Mouse (Mus musculus): Measurements from ENCODE around the gene Emd. TPM values are rescaled to one million over a fixed set of nuclear protein-coding genes. Genes with fewer than 3 reads are reported as not detected.
A peak's percentile ranks its signal among the peaks of the same experiment; 100 is the strongest.
"Not testable (repeated sequence)": the region's sequence is repeated elsewhere in the genome, so short reads cannot be mapped to it uniquely, and the experiment has no call there.

Emd gene
- 25.9 and 27.8 TPM in 2 replicates for polyA plus RNA-seq (2016; fragmentation: Nextera tagmentation; extraction: Ambion mirVana)

GRCm38 (mm10) chrX:74254153-74254887, at the start of gene Emd:
Gene Emd, plus strand, starts transcription at chrX:74254687.
- Histone ChIP-seq H3K4me3 (peak within 1 kb of the TSS; percentile 73), H3K36me3 (replicated peaks) (peaks cover 29% of the 10 kb centered on the region), H3K27me3 (replicated peaks; ENCODE audit: low read depth, poor library complexity, severe bottlenecking) (no peaks in the 10 kb centered on the region), H3K27ac (replicated peaks) (peak within 1 kb of the TSS; percentile 91), H3K4me1 (peaks cover 11% of the 10 kb centered on the region; the same call in 1 of the 2 replicates), H3K9me3 (peaks cover 2% of the 10 kb centered on the region; the same call in 1 of the 2 replicates)
- 20% methylated on average over 39 of the region's 39 CpGs for WGBS
- DNase-seq (ENCODE audit: low spot score): peak; percentile 92

- Histone ChIP-seq H3K4me1 (no peaks in the 10 kb centered on the region), H3K27me3 (replicated peaks; ENCODE audit: low read depth, poor library complexity, severe bottlenecking) (no peaks in the 10 kb centered on the region), H3K36me3 (replicated peaks) (peaks cover 18% of the 10 kb centered on the region), H3K4me3 (no peak overlapping the region), H3K27ac (replicated peaks) (no peak overlapping the region), H3K9me3 (no peaks in the 10 kb centered on the region)
- DNase-seq (ENCODE audit: low spot score): no peak
- 95% methylated on average over 4 of the region's 4 CpGs for WGBS
Measured at GRCm38 (mm10) chrX:74218496-74218895, 36.0 kb upstream of the Emd start.

GRCm38 (mm10) chrX:74219449-74219848, 35.0 kb upstream of the Emd start:
- WGBS: 64% methylated on average over 13 of the region's 13 CpGs
- peaks cover 28% of the 10 kb centered on the region for H3K36me3 ChIP-seq (replicated peaks)
- no peaks in the 10 kb centered on the region for H3K4me1 ChIP-seq
- H3K9me3 ChIP-seq: no peaks in the 10 kb centered on the region
- H3K27ac ChIP-seq (replicated peaks): no peak overlapping the region
- H3K4me3 ChIP-seq: no peak overlapping the region
- no peak for DNase-seq (ENCODE audit: low spot score)
- no peaks in the 10 kb centered on the region for H3K27me3 ChIP-seq (replicated peaks; ENCODE audit: low read depth, poor library complexity, severe bottlenecking)

GRCm38 (mm10) chrX:74220099-74220498, 34.4 kb upstream of the Emd start:
- not testable (repeated sequence) for H3K27me3 ChIP-seq (replicated peaks; ENCODE audit: low read depth, poor library complexity, severe bottlenecking); H3K4me3 ChIP-seq; H3K4me1 ChIP-seq; H3K27ac ChIP-seq (replicated peaks); DNase-seq (ENCODE audit: low spot score); H3K9me3 ChIP-seq
- peaks cover 34% of the 10 kb centered on the region for H3K36me3 ChIP-seq (replicated peaks)
- 52% methylated on average over 1 of the region's 1 CpGs for WGBS

- no peak overlapping the region for H3K4me3 ChIP-seq
- 65% methylated on average over 1 of the region's 1 CpGs for whole genome bisulfite sequencing
- no peaks in the 10 kb centered on the region for H3K27me3 ChIP-seq (replicated peaks; ENCODE audit: low read depth, poor library complexity, severe bottlenecking)
- no peaks in the 10 kb centered on the region for H3K4me1 ChIP-seq
- peaks cover 100% of the 10 kb centered on the region for H3K36me3 ChIP-seq (replicated peaks)
- DNase-seq (ENCODE audit: low spot score): no peak
- no peak overlapping the region for H3K27ac ChIP-seq (replicated peaks)
- H3K9me3 ChIP-seq: no peaks in the 10 kb centered on the region
Measured at GRCm38 (mm10) chrX:74230038-74230437, 24.4 kb upstream of the Emd start.

- peaks cover 99% of the 10 kb centered on the region for H3K36me3 ChIP-seq (replicated peaks)
- H3K27me3 ChIP-seq (replicated peaks; ENCODE audit: low read depth, poor library complexity, severe bottlenecking): no peaks in the 10 kb centered on the region
- 96% methylated on average over 5 of the region's 5 CpGs for WGBS
- DNase-seq (ENCODE audit: low spot score): no peak
- H3K4me1 ChIP-seq: no peaks in the 10 kb centered on the region
- H3K4me3 ChIP-seq: no peak overlapping the region
- H3K9me3 ChIP-seq: no peaks in the 10 kb centered on the region
- H3K27ac ChIP-seq (replicated peaks): no peak overlapping the region
Measured at GRCm38 (mm10) chrX:74233196-74233595, 21.3 kb upstream of the Emd start.

GRCm38 (mm10) chrX:74240332-74240731, 14.2 kb upstream of the Emd start:
- no peaks in the 10 kb centered on the region for H3K9me3 ChIP-seq
- no peaks in the 10 kb centered on the region for H3K27me3 ChIP-seq (replicated peaks; ENCODE audit: low read depth, poor library complexity, severe bottlenecking)
- H3K27ac ChIP-seq (replicated peaks): no peak overlapping the region
- H3K4me3 ChIP-seq: no peak overlapping the region
- DNase-seq (ENCODE audit: low spot score): no peak
- H3K4me1 ChIP-seq: peaks cover 8% of the 10 kb centered on the region; the same call in 1 of the 2 replicates
- WGBS: 94% methylated on average over 4 of the region's 4 CpGs
- peaks cover 87% of the 10 kb centered on the region for H3K36me3 ChIP-seq (replicated peaks)

- 97% methylated on average over 2 of the region's 2 CpGs for WGBS
- DNase-seq (ENCODE audit: low spot score): no peak
- Histone ChIP-seq H3K36me3 (replicated peaks) (peaks cover 57% of the 10 kb centered on the region), H3K4me1 (peaks cover 8% of the 10 kb centered on the region; the same call in 1 of the 2 replicates), H3K9me3 (no peaks in the 10 kb centered on the region), H3K27ac (replicated peaks) (0 out of 2 replicates have a peak overlapping the region, but pooled peaks have one; percentile 93), H3K4me3 (peak overlapping the region; percentile 70), H3K27me3 (replicated peaks; ENCODE audit: low read depth, poor library complexity, severe bottlenecking) (no peaks in the 10 kb centered on the region)
Measured at GRCm38 (mm10) chrX:74243396-74243795, 11.1 kb upstream of the Emd start.

- Histone ChIP-seq H3K9me3 (no peaks in the 10 kb centered on the region), H3K27ac (replicated peaks) (peak overlapping the region; percentile 93), H3K36me3 (replicated peaks) (peaks cover 53% of the 10 kb centered on the region), H3K27me3 (replicated peaks; ENCODE audit: low read depth, poor library complexity, severe bottlenecking) (no peaks in the 10 kb centered on the region), H3K4me1 (peaks cover 8% of the 10 kb centered on the region), H3K4me3 (peak overlapping the region; percentile 70)
- no peak for DNase-seq (ENCODE audit: low spot score)
- 68% methylated on average over 3 of the region's 3 CpGs for WGBS
Measured at GRCm38 (mm10) chrX:74243807-74244206, 10.7 kb upstream of the Emd start.

GRCm38 (mm10) chrX:74244614-74245083, 9.8 kb upstream of the Emd start:
- H3K9me3 ChIP-seq: peaks cover 2% of the 10 kb centered on the region; the same call in 1 of the 2 replicates
- H3K4me1 ChIP-seq: peaks cover 12% of the 10 kb centered on the region
- peak overlapping the region; percentile 70 for H3K4me3 ChIP-seq
- H3K36me3 ChIP-seq (replicated peaks): peaks cover 44% of the 10 kb centered on the region
- H3K27ac ChIP-seq (replicated peaks): peak overlapping the region; percentile 93
- DNase-seq (ENCODE audit: low spot score): peak; percentile 81
- no peaks in the 10 kb centered on the region for H3K27me3 ChIP-seq (replicated peaks; ENCODE audit: low read depth, poor library complexity, severe bottlenecking)
- WGBS: 18% methylated on average over 3 of the region's 3 CpGs

- H3K27me3 ChIP-seq (replicated peaks; ENCODE audit: low read depth, poor library complexity, severe bottlenecking): no peaks in the 10 kb centered on the region
- H3K4me3 ChIP-seq: peak overlapping the region; percentile 70
- 24% methylated on average over 1 of the region's 1 CpGs for WGBS
- H3K9me3 ChIP-seq: peaks cover 2% of the 10 kb centered on the region; the same call in 1 of the 2 replicates
- DNase-seq (ENCODE audit: low spot score): no peak
- H3K27ac ChIP-seq (replicated peaks): peak overlapping the region; percentile 93
- peaks cover 17% of the 10 kb centered on the region for H3K4me1 ChIP-seq
- H3K36me3 ChIP-seq (replicated peaks): peaks cover 40% of the 10 kb centered on the region
Measured at GRCm38 (mm10) chrX:74245107-74245506, 9.4 kb upstream of the Emd start.

- 17% methylated on average over 21 of the region's 21 CpGs for WGBS
- Histone ChIP-seq H3K9me3 (peaks cover 2% of the 10 kb centered on the region; the same call in 1 of the 2 replicates), H3K27me3 (replicated peaks; ENCODE audit: low read depth, poor library complexity, severe bottlenecking) (no peaks in the 10 kb centered on the region), H3K27ac (replicated peaks) (peak overlapping the region; percentile 93), H3K4me3 (peak overlapping the region; percentile 70), H3K36me3 (replicated peaks) (peaks cover 34% of the 10 kb centered on the region), H3K4me1 (peaks cover 18% of the 10 kb centered on the region)
- DNase-seq (ENCODE audit: low spot score): peak; percentile 79
Measured at GRCm38 (mm10) chrX:74245687-74246086, 8.8 kb upstream of the Emd start.

GRCm38 (mm10) chrX:74246213-74246681, 8.2 kb upstream of the Emd start:
- Histone ChIP-seq H3K36me3 (replicated peaks) (peaks cover 29% of the 10 kb centered on the region), H3K4me3 (peak overlapping the region; percentile 70), H3K4me1 (peaks cover 18% of the 10 kb centered on the region), H3K27me3 (replicated peaks; ENCODE audit: low read depth, poor library complexity, severe bottlenecking) (no peaks in the 10 kb centered on the region), H3K9me3 (peaks cover 2% of the 10 kb centered on the region; the same call in 1 of the 2 replicates), H3K27ac (replicated peaks) (peak overlapping the region; percentile 93)
- DNase-seq (ENCODE audit: low spot score): peak; percentile 89
- 20% methylated on average over 38 of the region's 38 CpGs for WGBS
